Comparison of ENCODE assay signal across 7 mouse cellular contexts in the genomic region with DNA sequence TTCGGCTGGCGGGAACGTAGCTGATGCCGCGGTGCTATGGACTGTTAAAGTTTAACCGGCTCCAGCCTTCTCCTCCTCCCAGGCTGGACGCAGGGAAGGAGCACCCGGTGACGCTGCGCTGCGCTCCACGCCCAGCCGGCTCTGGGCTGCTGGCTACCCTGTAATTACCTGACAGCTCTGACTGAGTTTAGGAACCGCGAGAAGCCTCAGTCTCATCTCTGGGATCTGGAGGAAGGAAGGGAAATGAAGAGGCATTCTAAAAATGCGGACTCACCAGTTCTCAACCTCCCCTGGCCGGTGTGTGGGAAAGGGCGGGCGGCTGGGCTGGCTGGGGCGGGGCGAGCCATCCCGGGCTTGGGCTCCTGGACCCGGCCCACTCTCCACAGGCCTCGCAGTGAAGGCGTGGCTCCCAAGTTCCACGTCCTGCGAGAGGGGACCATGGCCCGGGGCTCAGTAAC. TPM values are rescaled to one million over a fixed set of nuclear protein-coding genes. Genes with fewer than 3 reads are reported as not detected.
DNase-seq lines count a peak whose midpoint lies in the region; ATAC-seq lines count a peak whose summit lies in the region.

No protein-coding gene starts in this region.

- DNase-seq in adrenal gland, postnatal 25 days: peak; percentile 38
- DNase-seq in kidney, postnatal 10 days: peak; percentile 81
- peak; percentile 70 for DNase-seq in lung, postnatal 36 days
- DNase-seq in yolk sac, embryonic 10.5 days (ENCODE audit: low spot score): peak; percentile 84
- no peak for DNase-seq in spleen, adult 18-20 months

- peaks cover 38% of the 10 kb centered on the region for H3K4me1 ChIP-seq in embryonic facial prominence, embryonic 13.5 days
- H3K4me1 ChIP-seq in heart, embryonic 14.5 days (ENCODE audit: control insufficient read depth in 2 of 2, insufficient read depth in 2 of 2, low read length in 2 of 2): peaks cover 14 to 32% of the 10 kb centered on the region in 2 experiments

- H3K27me3 ChIP-seq in embryonic facial prominence, embryonic 13.5 days: peaks cover 19% of the 10 kb centered on the region
- peaks cover 4% of the 10 kb centered on the region; the same call in 1 of the 2 replicates for H3K27me3 ChIP-seq in heart, embryonic 14.5 days (ENCODE audit: control insufficient read depth, insufficient read depth, low read length)

- WGBS in embryonic facial prominence, embryonic 13.5 days: 2% methylated on average over 28 of the region's 28 CpGs
- WGBS in heart, embryonic 14.5 days: 9% methylated on average over 28 of the region's 28 CpGs

- H3K9me3 ChIP-seq in embryonic facial prominence, embryonic 13.5 days: no peaks in the 10 kb centered on the region
- H3K9me3 ChIP-seq in heart, embryonic 14.5 days (ENCODE audit: control insufficient read depth, low read length): no peaks in the 10 kb centered on the region

- H3K27ac ChIP-seq in embryonic facial prominence, embryonic 13.5 days: peak overlapping the region; percentile 69
- H3K27ac ChIP-seq in heart, embryonic 14.5 days (replicated peaks in 1 of 2; ENCODE audit: control insufficient read depth in 1 of 2, insufficient read depth in 1 of 2, low read depth in 2 of 2, low read length in 2 of 2): no peak overlapping the region

- ATAC-seq in embryonic facial prominence, embryonic 13.5 days (ENCODE audit: insufficient number of reproducible peaks, insufficient read depth, low FRiP score, low TSS enrichment, low read depth): peak; percentile 53; the same call in 1 of the 2 replicates
- no peak for ATAC-seq in heart, embryonic 14.5 days (ENCODE audit: insufficient number of reproducible peaks, insufficient read depth, low FRiP score, low read depth)

- peak overlapping the region; percentile 66 for H3K4me2 ChIP-seq in embryonic facial prominence, embryonic 13.5 days
- H3K4me2 ChIP-seq in heart, embryonic 14.5 days (ENCODE audit: low read length): peak overlapping the region; percentile 75

- H3K4me3 ChIP-seq in embryonic facial prominence, embryonic 13.5 days: peak overlapping the region; percentile 33
- peak overlapping the region; percentile 25 to 32 for H3K4me3 ChIP-seq in heart, embryonic 14.5 days (ENCODE audit: control insufficient read depth in 1 of 2, insufficient read depth in 1 of 2, low read depth in 1 of 2, low read length in 2 of 2)

- peak overlapping the region; percentile 56; the same call in 1 of the 2 replicates for H3K9ac ChIP-seq in embryonic facial prominence, embryonic 13.5 days
- peak overlapping the region; percentile 51; the same call in 1 of the 2 replicates for H3K9ac ChIP-seq in heart, embryonic 14.5 days (ENCODE audit: low read length)

- peaks cover 6% of the 10 kb centered on the region; the same call in 1 of the 2 replicates for H3K36me3 ChIP-seq in embryonic facial prominence, embryonic 13.5 days
- H3K36me3 ChIP-seq in heart, embryonic 14.5 days (ENCODE audit: control insufficient read depth, insufficient read depth, low read length): peaks cover 21% of the 10 kb centered on the region

RNA-seq across cellular contexts. Expression of a gene that starts 56.7 kb away (rescaled TPM):
- total RNA-seq in adrenal gland, postnatal 25 days (2021): 13.2 and 14.1 TPM in 2 replicates
- 24.7 and 27.5 TPM in 2 replicates for polyA plus RNA-seq in embryonic facial prominence, embryonic 13.5 days (2015; fragmentation: Nextera tagmentation; extraction: Ambion mirVana)
- polyA plus RNA-seq in heart, embryonic 14.5 days (2014; fragmentation: Nextera tagmentation; extraction: Ambion mirVana): 15.0 and 15.2 TPM in 2 replicates

Comparison
In these comparisons a context has a peak if more than half of its experiments do, and no peak if none do; other contexts are left out.
1. DNase-seq: peak in adrenal gland, postnatal 25 days (single experiment), kidney, postnatal 10 days (single experiment), lung, postnatal 36 days (single experiment) and yolk sac, embryonic 10.5 days (single experiment); none in spleen, adult 18-20 months (0 of 2).